Comparison of ENCODE assay signal across 29 mouse cellular contexts in the genomic region with DNA sequence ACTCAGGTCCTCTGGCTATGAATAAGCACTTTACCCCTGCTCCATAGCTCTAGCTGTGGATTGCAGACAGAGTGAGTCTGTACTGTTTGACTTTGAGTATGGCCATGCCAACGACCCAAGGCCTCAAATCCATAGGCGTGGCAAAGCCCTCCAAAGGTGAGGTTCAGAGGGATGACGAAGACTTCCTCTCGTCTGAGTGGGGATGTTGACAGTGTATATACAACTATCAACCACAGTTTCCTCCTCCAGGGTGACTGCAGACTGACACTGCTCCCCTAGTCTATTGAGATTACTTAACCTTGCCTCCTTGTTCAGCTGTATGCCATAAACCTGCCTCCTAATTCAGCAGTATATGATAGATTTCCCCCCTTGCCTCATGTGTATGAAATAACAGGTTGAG.
DNase-seq lines count a peak whose midpoint lies in the region; ATAC-seq and TF ChIP-seq lines count a peak whose summit lies in the region.
"Had no signal": no experiment of that assay in that cellular context is flagged by ENCODE, and none has a peak within 500 bp of the region (broad histone marks: within the 10 kb centered on the region; RNA-seq: fewer than 3 reads in every experiment).

No protein-coding gene starts in this region.

- no peaks in the 10 kb centered on the region for H3K9me3 ChIP-seq in ES-Bruce4 (replicated peaks; ENCODE audit: control insufficient read depth, insufficient read depth, low read length, poor library complexity, severe bottlenecking)
- H3K9me3 ChIP-seq: embryonic facial prominence, embryonic 10.5 days; embryonic facial prominence, embryonic 13.5 days; forebrain, embryonic 15.5 days; G1E; heart, embryonic 10.5 days; hindbrain, embryonic 10.5 days; hindbrain, embryonic 13.5 days; intestine, embryonic 15.5 days had no signal

- H3K9ac ChIP-seq in ES-Bruce4 (ENCODE audit: low read depth, poor library complexity, severe bottlenecking) = no peak overlapping the region
- H3K9ac ChIP-seq: embryonic facial prominence, embryonic 13.5 days; forebrain, embryonic 12.5 days; forebrain, embryonic 15.5 days; hindbrain, embryonic 13.5 days; intestine, embryonic 15.5 days had no signal

- no peaks in the 10 kb centered on the region for H3K36me3 ChIP-seq in ES-Bruce4 (ENCODE audit: control insufficient read depth, insufficient read depth, low read length, poor library complexity, severe bottlenecking)
- H3K36me3 ChIP-seq: embryonic facial prominence, embryonic 10.5 days; embryonic facial prominence, embryonic 13.5 days; forebrain, embryonic 12.5 days; forebrain, embryonic 15.5 days; G1E; heart, embryonic 10.5 days; hindbrain, embryonic 10.5 days; hindbrain, embryonic 13.5 days; intestine, embryonic 15.5 days had no signal

- ATAC-seq in hematopoietic stem cell, adult 5-6 weeks (replicated peaks in 1 of 2; ENCODE audit: insufficient read depth in 1 of 2, low FRiP score in 2 of 2, low TSS enrichment in 1 of 2, low read depth in 1 of 2, poor library complexity in 2 of 2, severe bottlenecking in 2 of 2) = peak; percentile 39 to 48; a peak in 1 of 4 replicates
- ATAC-seq in monocyte, adult 5-6 weeks (replicated peaks; ENCODE audit: insufficient number of reproducible peaks, low FRiP score, low TSS enrichment, poor library complexity, severe bottlenecking) = peak; percentile 52; the same call in 1 of the 2 replicates
- ATAC-seq: forebrain, embryonic 15.5 days; hindbrain, embryonic 16.5 days; intestine, embryonic 15.5 days; Patski had no signal

- peaks cover 18% of the 10 kb centered on the region for H3K4me1 ChIP-seq in ES-Bruce4 (ENCODE audit: control insufficient read depth, insufficient read depth, low read length)
- H3K4me1 ChIP-seq: embryonic facial prominence, embryonic 10.5 days; forebrain, embryonic 12.5 days; heart, embryonic 10.5 days; hindbrain, embryonic 13.5 days; intestine, embryonic 15.5 days had no signal

- DNase-seq in T-cell, adult 2 months (ENCODE audit: low spot score) = peak; percentile 41
- DNase-seq in kidney, adult 18-20 months = no peak
- DNase-seq in gastrocnemius, postnatal 10 days = no peak
- no peak for DNase-seq in heart, adult 8-10 months (ENCODE audit: low spot score)
- no peak for DNase-seq in spleen, adult 18-20 months
- DNase-seq: adrenal gland, adult 2 months; adrenal gland, postnatal 14 days; cerebellum, adult 11 months; cerebellum, adult 2 months; cerebellum, adult 9-11 months; cerebellum, postnatal 25 days; embryo, embryonic 11 days; gastrocnemius, postnatal 36 days; heart, adult 18-20 months had no signal

- H3K27me3 ChIP-seq in ES-Bruce4 (ENCODE audit: control insufficient read depth, insufficient read depth, low read length, poor library complexity, severe bottlenecking) = no peaks in the 10 kb centered on the region
- H3K27me3 ChIP-seq: embryonic facial prominence, embryonic 13.5 days; hindbrain, embryonic 13.5 days; intestine, embryonic 15.5 days had no signal

- H3K4me3 ChIP-seq in ES-Bruce4 (ENCODE audit: low read depth, low read length) = no peak overlapping the region
- H3K4me3 ChIP-seq: embryonic facial prominence, embryonic 10.5 days; embryonic facial prominence, embryonic 13.5 days; erythroblast, embryonic 14.5 days; forebrain, embryonic 12.5 days; forebrain, embryonic 15.5 days; heart, embryonic 10.5 days; hindbrain, embryonic 10.5 days; hindbrain, embryonic 13.5 days; intestine, embryonic 15.5 days had no signal

- no peak for TF ChIP-seq POLR2A in ES-Bruce4 (IDR thresholded peaks at IDR 0.05; ENCODE audit: insufficient read depth, low read length)

- no peak for TF ChIP-seq CTCF in ES-Bruce4 (IDR thresholded peaks at IDR 0.05; ENCODE audit: low read depth, low read length)

- H3K27ac ChIP-seq in ES-Bruce4 (ENCODE audit: insufficient read depth, low read length) = peak overlapping the region; percentile 82
- H3K27ac ChIP-seq: embryonic facial prominence, embryonic 10.5 days; embryonic facial prominence, embryonic 13.5 days; forebrain, embryonic 12.5 days; forebrain, embryonic 15.5 days; heart, embryonic 10.5 days; hindbrain, embryonic 10.5 days; hindbrain, embryonic 13.5 days; intestine, embryonic 15.5 days had no signal

- TF ChIP-seq EP300 in ES-Bruce4 (IDR thresholded peaks at IDR 0.05; ENCODE audit: insufficient read depth, low read depth, low read length) = no peak
